Mouse (Mus musculus) megakaryocyte progenitor cell, adult 5-6 weeks (primary cell): ENCODE measurements around the gene Gm20518. TPM values are rescaled to one million over a fixed set of nuclear protein-coding genes. Genes with fewer than 3 reads are reported as not detected.

Experiments
- ATAC-seq: replicated peaks from 2 replicates; pipeline ENCODE4 v1.8.0; 2016; ENCODE audit warnings: mild to moderate bottlenecking, moderate TSS enrichment, inconsistent platforms; ENCODE audit not compliant: poor library complexity
- total RNA-seq, 2 experiments: library from RNA; stranded (forward) in 1 of 2; stranded (reverse) in 1 of 2; fragments of 157-497, 149-512 nt in 1 of 2; fragments of 200-1000 nt in 1 of 2; gene quantifications; 2 replicates each; pipeline versions ENCODE4 v1.2.3 to v1.2.4; 2015 to 2017

Gm20518 gene
- total RNA-seq, 2 experiments from 2014 or later: 0.20 TPM; not detected in 1

DNA sequence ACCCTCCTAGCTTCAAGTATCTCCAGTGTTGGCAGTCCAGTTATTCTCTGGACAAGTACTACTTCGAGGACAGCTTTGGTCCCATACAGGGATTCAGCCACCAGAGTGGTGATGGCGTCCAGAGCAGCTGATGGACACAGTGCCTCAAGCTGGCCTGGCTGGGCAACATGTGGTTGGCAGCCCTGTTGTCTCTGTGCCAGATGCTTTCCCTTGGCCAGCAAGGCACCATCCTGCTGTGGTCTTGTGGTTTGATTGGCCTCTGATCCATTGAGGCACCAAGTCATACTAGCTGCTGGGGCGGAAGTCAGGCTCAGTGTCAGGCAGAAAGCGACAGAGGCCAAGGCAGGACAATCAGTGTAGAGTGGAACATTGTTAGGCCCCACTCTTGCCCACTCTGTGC, 82.3 kb downstream of the Gm20518 start:
- ATAC-seq: no peak

DNA sequence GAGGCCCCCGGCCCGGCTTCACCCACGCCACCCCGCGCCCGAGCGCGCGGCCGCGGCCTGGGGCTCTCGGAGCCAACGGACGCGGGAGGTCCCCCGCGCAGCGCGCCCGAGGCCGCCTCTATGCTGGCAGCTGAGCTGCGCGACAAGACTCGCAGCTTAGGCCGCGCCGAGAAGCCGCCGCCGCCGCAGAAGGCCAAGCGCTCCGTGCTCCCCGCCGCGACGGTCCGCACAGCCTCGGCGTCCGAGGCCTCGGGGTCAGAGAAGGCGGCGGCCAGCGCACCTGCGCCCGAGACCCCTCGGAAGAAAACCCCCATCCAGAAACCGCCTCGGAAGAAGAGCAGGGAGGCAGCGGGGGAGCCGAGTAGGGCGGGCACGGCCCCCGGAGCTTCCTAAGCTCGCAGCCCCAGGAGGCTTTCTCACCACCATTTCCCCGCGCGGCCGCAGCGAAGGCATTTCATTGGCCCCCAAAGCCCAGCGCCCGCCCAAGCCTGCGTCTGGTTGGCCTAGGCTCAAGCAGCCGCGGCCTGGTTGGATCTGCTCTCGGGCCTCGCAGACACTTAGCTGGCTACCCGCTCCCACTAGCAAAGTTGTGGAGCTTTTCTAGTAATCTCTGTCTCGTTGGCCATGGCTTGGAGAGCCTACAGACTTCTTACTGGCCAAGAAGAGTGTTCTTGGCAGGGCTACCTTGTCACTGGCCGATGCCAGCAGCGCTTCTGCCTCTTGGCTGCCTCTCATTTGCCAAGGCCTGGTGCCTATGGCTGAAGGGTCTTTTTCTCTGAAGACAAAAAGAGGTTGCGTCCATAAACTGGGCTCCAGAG, 84.1 kb downstream of the Gm20518 start:
- ATAC-seq: peak; percentile 77

DNA sequence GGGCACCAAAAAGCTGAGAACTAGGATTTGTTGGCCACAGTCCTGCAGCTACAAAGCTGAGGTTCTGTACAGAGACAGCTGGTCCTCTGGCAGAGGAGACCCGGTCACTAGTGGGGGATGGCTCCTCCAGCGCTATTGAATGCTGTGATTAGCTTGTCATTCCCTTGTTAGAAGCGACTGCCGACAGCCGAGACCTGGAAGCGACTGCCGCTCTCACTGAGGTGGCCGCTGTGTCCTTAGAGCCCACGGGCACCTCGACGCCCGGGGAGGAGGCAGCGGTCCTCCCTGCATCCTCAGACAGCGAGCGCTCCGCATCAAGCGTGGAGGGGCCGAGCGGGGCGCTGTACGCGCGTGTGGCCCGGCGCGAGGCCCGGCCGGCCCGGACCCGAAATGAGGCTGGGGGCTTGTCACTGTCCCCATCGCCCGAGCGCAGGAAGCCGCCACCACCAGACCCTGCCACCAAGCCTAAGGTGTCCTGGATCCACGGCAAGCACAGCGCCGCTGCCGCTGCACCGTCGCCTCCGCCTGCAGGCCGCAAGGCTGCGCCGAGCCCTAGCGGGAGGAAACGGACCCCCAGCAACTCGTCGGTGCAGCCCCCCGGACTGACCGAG, 84.8 kb downstream of the Gm20518 start:
- ATAC-seq: no peak

DNA sequence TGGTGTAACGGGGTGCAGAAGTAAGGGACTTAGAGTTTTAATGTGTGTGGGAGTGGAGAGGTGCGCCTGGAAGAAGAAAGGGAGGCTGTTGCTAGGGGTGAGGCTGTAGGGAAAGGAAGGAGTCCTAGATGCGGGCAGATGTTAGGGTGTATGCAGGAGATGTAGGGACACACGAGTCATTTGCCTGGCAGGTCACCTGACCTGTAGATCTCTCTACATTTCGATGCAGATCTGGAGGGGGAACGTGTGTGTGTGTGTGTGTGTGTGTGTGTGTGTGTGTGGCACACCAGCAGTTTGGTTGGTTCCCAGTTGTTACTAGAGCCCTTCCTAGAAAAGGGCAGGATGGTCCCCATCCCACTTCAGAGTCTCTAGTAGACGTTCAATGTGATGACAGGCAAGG, 86.5 kb downstream of the Gm20518 start:
- ATAC-seq: no peak

DNA sequence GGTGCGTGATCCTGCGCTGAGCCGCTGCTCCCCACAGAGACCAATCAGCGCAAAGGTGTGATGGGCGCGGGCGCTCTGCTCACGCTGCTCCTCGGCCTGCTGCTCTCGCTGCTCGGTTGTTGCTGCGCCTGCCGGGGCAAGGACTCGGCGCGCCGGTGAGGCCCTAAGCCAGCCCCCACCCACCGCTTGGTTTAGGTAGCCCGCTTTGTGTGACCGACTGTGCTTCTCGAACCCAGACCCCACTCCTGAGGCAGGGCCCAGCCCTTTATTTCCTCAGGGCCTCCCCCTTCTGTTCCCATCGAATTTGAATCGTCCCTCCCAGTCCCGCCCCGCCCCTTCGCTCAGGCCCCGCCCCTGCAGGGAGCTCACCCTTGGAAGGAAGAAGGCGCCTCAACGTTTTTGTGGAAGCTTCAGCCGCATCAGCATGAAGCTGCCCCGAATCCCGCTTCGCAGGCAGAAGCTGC, 87.0 kb downstream of the Gm20518 start:
- peak; percentile 28; the same call in 1 of the 2 replicates for ATAC-seq

DNA sequence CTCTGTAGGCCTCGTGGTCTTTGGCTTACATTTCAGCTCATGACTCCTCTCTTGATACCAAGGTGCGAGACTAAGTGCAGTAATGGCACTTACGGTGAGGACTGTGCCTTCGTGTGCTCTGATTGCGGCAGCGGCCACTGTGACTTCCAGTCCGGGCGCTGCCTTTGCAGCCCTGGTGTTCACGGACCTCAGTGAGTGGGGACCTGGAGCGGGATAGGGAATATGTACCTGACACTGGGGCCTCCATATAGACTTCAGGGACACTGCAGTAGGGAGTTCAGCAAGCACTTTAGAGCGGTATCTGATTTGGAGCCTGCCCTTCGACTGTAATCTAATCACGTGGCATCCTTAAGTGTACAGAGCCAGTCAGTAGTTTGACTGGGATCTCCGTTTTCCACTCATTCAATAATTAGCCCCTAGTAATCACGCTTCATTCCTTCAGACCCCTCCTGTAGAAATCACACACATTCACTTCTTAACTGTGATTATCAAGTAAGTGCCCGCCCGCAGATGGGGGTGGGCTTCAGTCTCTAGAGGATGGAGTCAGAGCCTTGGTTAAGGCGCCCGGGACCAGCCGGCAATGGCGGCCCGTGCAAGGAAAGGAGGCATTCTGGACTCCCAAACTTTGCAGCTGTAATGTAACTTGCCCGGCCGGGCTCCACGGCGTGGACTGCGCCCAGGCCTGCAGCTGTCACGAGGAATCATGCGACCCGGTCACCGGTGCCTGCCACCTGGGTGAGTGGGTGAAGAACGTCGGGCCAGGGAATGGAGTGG, 87.6 kb downstream of the Gm20518 start:
- no peak for ATAC-seq

DNA sequence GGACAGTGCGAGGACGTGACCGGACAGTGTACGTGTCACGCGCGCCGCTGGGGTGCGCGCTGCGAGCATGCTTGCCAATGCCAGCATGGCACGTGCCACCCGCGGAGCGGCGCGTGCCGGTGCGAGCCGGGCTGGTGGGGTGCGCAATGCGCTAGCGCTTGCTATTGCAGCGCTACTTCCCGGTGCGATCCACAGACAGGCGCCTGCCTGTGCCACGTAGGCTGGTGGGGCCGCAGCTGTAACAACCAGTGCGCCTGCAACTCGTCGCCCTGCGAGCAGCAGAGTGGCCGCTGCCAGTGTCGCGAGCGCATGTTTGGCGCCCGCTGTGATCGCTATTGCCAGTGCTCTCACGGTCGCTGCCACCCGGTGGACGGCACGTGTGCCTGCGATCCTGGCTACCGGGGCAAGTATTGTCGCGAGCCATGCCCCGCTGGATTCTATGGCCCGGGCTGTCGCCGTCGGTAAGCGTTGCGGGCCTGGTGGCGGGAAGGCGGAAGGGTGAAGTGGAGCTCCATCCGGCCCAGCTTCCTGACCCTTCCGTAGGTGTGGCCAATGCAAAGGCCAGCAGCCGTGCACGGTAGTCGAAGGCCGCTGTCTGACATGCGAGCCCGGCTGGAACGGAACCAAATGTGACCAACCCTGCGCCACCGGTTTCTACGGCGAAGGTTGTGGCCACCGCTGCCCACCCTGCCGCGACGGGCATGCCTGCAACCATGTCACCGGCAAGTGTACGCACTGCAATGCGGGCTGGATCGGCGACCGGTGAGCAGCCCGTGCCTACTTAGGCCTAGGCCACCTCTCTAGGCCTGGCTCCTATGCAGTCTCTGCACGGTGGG, 88.4 kb downstream of the Gm20518 start:
- 0 out of 2 replicates have a peak, but pooled peaks have one; percentile 9 for ATAC-seq

DNA sequence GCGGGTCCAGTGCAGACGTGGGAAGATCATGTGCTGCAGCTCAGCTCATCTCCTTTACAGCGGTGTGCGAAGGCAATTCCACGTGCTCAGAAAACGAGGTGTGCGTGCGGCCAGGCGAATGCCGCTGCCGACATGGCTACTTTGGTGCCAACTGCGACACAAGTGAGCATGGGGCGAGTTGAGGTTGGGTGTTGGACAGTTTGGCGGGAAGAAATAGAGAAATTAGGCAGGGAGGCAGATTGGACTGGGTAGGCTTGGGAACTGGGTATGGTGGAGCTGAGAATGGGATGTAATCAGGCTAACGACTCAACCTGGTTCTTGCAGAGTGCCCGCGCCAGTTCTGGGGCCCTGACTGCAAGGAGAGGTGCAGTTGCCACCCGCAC, 89.0 kb downstream of the Gm20518 start:
- ATAC-seq: no peak

DNA sequence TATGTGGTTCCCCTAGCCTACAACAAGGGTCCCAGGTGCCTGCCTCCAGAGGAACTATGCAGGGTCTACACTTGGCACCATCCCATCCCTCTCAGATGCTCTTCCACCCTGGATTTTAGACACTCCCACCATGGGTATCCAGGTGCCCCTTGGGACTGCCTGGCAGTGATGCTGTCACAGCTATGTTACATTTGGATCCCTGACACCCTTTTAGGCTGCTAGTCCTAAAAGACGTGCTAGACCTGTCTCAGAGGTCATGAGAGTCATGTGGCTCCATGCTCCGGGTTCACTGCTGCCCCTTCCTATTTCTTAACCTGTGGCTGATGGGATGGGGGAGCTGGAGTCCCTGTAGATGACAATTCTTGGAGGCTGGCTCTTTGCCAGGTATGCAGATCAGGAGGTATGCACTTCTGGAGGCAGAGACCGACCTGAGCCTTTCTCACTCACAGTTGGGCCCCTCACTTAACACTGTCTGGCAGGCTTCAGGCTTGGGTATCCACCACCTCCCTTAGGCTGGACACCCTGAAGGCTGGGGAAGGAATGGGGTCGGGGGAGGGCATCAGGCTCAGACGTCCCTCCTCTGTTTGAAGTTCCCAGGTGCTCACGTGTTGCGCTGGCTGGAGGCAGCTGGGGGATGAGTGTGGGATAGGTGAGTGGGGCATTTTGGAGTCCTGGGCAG, 89.6 kb downstream of the Gm20518 start:
- no peak for ATAC-seq

DNA sequence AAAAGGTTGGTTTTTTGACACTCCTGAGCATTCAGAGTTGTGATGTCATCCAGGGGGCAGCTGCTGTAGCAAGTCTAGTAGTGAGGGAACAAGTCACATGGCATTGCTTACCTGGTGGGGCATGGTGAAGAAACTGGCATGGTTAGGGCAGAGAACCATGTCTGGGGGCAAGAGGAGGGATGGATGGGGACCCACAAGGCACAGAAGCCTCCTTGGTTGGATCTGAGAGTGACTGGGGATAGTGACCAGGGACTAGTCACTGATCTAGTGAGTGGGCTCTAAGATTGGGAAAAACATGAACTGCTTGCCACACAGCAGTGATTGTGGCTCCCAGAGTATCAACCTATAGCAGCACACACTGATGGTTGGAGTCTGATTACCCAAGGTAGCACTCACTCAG, 91.9 kb downstream of the Gm20518 start:
- no peak for ATAC-seq

DNA sequence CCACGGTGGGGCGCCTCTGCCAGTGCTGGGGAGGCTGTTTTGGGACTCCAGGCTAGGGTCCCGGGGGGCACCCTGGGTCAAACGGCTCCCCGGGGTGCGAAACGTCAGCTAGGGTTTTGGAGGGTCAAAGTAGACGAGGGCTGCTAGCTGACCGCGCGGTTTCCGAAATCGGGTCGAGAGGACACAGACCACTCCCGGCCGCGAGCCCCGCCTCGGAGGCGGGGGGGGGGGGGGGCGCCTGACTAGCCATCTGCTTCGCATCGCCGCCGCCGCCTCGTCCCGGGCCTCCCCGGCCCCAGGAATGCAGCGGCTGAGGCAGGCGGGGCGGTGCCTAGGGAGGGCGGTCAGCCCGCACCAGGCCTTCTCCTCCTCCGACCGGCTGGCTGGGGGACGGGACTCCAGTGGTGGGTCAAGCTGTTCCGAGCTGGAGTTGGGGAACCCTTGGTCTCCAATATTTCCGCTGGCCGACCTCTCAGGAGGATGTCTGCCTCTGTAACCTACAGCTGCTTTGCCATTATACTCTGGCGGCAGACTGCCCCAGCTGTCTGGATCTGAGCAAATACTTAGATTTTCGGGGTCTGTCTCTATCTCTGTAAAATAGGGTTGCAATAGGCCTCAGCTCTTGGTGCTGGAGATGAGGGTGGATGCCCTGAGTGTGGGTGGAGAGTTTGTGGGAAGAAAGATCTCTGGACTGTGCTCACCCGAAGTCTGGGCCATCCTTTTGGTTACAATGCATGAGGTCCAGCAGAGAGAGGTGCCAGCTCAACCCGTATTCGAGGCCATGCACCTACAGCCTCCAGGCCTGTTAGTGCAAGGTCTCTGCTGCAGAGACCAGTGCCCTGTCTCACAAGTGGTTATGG, 92.9 kb downstream of the Gm20518 start:
- ATAC-seq: no peak

DNA sequence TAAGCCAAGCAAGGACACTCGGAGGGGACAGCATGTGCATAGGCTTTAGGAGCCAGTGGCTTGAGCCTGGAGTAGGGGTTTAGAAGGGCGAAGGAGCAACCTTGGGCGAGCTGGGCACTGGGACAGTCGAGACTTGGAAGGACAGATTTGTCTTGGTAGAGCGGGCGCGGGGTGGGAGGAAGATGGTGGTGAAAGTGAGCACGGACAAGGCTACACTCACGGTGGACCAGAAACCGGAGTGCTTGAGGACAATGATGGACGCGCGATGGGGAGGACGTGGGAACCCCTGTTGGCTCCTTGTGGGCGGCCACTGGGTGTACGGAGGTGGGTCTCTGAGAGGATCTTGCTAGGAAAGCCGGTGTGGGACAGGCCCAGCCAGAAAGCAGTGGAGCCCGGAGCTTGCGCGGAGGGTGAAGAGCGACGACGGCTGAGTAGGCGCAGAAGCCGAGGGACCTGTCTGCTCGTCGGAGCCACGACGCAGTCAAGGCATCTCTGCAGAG, 93.6 kb downstream of the Gm20518 start:
- no peak for ATAC-seq

DNA sequence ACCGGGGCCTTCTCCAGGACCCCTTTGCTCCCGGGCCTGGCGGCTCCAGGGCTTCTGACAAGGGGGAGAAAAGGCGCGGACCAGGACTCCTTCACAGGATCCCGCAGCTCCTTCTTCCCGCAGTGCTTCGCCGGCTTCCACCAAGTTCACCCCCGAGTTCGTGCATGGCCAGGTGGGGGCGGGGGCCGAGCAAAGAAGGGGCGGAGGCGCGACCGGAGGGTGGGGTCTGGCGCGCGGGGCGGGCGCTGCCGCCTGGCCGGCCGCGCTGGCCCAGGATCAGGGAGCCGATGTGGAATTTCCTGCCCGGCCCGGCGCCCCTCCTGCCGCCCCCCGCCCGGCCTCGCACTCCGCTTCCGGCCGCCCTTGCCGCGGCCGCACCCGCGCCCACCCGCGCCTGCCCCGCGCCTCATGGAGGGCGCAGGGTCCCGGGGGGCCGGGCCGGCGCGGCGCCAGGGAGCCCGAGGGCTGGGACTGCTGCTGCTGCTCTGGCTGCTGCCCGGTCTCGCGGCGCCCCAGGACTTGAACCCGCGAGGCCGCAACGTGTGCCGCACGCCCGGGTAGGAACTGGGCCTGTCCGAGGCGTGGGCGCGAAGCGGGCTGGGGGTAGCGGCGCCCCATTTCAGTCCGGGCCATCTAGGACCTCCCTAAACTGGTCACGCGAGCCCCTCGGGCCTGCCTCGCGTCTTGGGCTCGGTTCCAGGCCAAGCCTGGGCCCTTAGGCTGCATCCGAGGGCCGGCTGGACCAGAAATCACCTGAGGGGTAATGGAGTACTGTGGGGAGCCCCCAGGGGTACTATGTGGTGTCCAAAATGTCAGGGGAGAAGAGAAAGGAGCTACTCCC, 94.3 kb downstream of the Gm20518 start, which contains the start of gene Scarf2:
Gene Scarf2, plus strand, starts transcription at position 312 of the 841 bp plus-strand sequence.
- no peak for ATAC-seq

DNA sequence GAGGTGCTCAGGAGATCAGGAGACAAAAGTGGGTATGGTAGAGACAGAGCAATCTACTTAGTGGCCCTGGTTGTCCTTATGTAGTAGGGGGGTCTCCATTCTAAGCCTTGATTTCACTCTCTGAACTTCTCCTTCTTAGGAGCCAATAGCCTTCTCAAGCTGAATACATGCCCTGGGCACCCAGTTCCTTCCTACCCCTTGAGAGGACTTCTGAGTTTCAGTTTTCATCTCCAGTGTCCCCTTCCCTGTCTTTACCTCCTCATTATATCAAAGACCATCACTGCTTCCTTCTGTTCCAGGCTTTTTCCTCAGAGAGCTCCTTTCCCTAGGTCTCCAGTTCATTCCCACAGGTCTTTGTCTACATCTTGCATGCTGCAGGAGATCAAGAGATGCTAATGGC, 95.0 kb downstream of the Gm20518 start:
- peak; percentile 47; the same call in 1 of the 2 replicates for ATAC-seq

DNA sequence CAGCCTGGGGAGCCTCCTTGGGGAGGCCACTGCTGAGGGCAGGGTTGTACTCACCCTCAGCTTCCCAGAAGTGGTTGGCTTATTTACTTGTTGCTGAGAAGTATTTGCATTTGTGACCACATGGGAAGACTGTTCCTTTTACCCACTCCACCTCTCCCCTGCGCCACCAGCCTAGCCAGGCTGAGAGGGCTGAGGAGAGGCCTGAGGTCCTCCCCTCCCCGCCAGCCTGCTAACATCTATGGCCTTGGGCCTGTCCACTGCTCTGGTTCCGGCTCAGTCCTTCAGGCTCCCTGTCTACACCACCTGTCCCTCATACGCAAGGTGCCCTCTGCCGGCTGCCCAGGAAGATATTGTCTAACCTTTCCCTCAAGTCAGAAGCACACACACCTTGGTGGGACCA, 95.8 kb downstream of the Gm20518 start:
- no peak for ATAC-seq

DNA sequence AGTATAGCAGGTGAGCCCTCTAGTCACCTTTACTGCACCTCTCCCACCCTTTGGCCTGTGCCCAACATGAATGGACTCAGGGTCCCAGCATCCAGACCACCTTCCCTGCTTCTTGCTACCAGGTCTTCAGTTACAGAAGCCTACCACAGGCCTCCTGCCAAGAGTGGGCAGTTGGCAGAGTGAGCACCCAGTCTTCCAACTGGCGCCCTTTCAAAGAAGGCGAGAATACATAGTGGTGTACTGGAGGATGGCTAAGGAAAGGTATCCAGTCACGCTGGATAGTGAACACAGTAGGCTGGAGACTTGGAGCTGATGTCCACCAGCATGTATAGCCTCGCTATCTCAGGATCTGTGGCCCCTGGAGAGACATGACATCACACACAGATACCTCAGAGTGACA, 97.4 kb downstream of the Gm20518 start:
- no peak for ATAC-seq

DNA sequence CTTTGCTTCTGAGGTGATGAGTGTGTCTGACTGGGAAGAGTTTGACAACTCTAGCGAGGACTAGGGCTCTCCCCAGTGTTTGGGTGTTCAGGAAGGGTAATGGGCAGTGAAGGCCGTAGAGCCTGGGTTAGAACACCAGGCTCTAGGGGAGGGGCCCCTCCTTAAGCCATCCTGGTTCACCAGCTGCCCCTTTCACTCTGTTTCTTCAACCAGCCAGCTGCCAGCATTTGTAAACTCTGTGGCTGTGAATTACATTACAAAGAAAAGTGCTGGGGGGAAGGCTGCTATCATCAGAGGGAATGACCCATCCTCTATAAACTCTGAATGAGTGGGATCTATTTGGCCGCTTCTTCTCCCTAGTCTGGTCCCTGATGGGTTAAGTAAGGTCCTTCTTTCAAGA, 98.7 kb downstream of the Gm20518 start:
- no peak for ATAC-seq

DNA sequence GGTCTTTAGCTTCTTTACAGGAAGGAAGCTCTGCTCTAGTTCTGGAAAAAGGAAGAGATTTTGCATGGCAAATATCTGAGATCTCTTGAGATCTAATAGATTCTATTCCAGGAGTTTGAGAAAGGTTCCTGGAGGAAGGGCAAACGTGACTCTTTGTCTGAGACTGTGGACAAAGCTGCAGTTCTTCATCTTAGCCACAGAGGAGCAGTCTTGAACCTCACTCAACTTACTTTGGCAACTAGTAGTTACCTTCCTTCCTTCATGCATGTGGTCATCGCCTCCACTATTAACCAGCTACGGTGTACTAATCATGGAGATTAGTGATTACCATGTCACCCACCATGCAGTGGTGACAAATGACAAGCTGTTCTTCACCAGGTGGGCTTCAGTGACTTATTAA, 106.1 kb downstream of the Gm20518 start:
- ATAC-seq: 0 out of 2 replicates have a peak, but pooled peaks have one; percentile 29
